Mouse (Mus musculus) heart, postnatal 0 days (tissue): ENCODE results near the gene Izumo4.

Experiments used
- CTCF ChIP-seq: IDR thresholded peaks from 2 replicates; pipeline ENCODE4 v1.5.1; 2016; ENCODE audit warnings: antibody characterized with exemption, control low read depth, low read depth
- EP300 ChIP-seq: IDR thresholded peaks from 2 replicates; pipeline ENCODE4 v1.6.1; 2016; ENCODE audit warnings: antibody characterized with exemption, low read depth

GRCm38 (mm10) chr10:80680260-80680696, 21.7 kb upstream of the Izumo4 start:
- no peak for TF ChIP-seq CTCF
- no peak for TF ChIP-seq EP300
